Mouse (Mus musculus) splenic B cell, adult 2 months (primary cell): ENCODE data around the gene Bpnt1.

ENCODE experiments used
- DNase-seq: peaks from one replicate; pipeline ENCODE4 v3.0.0-alpha.2; 2011; ENCODE audit warnings: low read depth, low spot score
- H3K27me3 ChIP-seq: 2 replicates; pipeline ENCODE4 v1.6.1; 2012; ENCODE audit warnings: mild to moderate bottlenecking, low read length, moderate library complexity, mixed read lengths; ENCODE audit not compliant: control insufficient read depth, poor library complexity, insufficient read depth, severe bottlenecking
- H3K36me3 ChIP-seq: 2 replicates; pipeline ENCODE4 v1.6.1; 2012; ENCODE audit warnings: mild to moderate bottlenecking, low read length, moderate library complexity, mixed read lengths; ENCODE audit not compliant: control insufficient read depth, poor library complexity, insufficient read depth, severe bottlenecking

Bpnt1 gene

GRCm38 (mm10) chr1:185404021-185404420, 72.1 kb downstream of the Bpnt1 start:
- peaks cover 17% of the 10 kb centered on the region for H3K36me3 ChIP-seq
- DNase-seq = peak; percentile 60
- no peaks in the 10 kb centered on the region for H3K27me3 ChIP-seq

GRCm38 (mm10) chr1:185405921-185406320, 74.0 kb downstream of the Bpnt1 start:
- no peak for DNase-seq

More at GRCm38 (mm10) chr1:185405921-185406320, 74.0 kb downstream of the Bpnt1 start:
- H3K27me3 ChIP-seq = no peaks in the 10 kb centered on the region
- H3K36me3 ChIP-seq = peaks cover 11% of the 10 kb centered on the region
